In the genomic region with DNA sequence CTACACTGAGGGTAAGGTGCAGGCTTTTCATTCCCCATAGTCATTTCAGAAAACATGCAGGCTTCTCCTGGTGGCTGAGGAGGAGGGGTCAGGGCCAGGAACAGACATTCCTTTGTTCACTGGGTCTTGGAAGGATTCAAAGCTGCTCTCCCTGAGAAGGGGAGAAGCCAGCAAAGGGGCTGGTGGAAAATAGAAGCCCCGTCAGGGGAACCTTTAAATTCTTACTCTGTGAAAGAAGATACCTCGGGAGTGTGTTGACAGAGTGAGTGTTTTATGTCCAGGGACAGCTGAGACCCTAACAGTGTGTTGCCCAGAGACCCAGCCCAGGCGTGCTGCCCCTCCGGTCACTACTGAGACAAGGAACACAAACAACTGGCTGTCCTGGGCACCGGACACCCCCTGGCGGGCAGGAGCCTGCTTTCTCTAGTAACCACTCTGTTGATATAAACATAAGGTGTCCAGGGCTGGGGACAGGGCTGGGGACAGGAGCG, we compare ENCODE assay signal across 8 mouse cellular contexts. TPM values are rescaled to one million over a fixed set of nuclear protein-coding genes. Genes with fewer than 3 reads are reported as not detected.
DNase-seq lines count a peak whose midpoint lies in the region; ATAC-seq lines count a peak whose summit lies in the region.

No protein-coding gene starts in this region.

- no peak overlapping the region for H3K9ac ChIP-seq in lung, embryonic 16.5 days (ENCODE audit: low read length)
- no peak overlapping the region for H3K9ac ChIP-seq in stomach, embryonic 15.5 days

- DNase-seq in lung, postnatal 4 days = no peak
- DNase-seq in gastrocnemius, postnatal 25 days = peak; percentile 70
- peak; percentile 70 to 83 for DNase-seq in kidney, postnatal 4 days
- no peak for DNase-seq in thymus, postnatal 25 days
- no peak for DNase-seq in frontal cortex, postnatal 10 days (ENCODE audit: low spot score in 2 of 2)

- no peaks in the 10 kb centered on the region for H3K27me3 ChIP-seq in lung, embryonic 16.5 days (ENCODE audit: control insufficient read depth, insufficient read depth, low read depth, low read length)
- H3K27me3 ChIP-seq in stomach, embryonic 15.5 days (replicated peaks) = no peaks in the 10 kb centered on the region

- no peaks in the 10 kb centered on the region for H3K36me3 ChIP-seq in lung, embryonic 16.5 days (ENCODE audit: control insufficient read depth, insufficient read depth, low read length)
- H3K36me3 ChIP-seq in stomach, embryonic 15.5 days = no peaks in the 10 kb centered on the region

- ATAC-seq in lung, embryonic 16.5 days (ENCODE audit: low read depth) = peak; percentile 34
- peak; percentile 24; the same call in 1 of the 2 replicates for ATAC-seq in stomach, embryonic 15.5 days (ENCODE audit: insufficient read depth, low FRiP score, low read depth)
- no peak for ATAC-seq in frontal cortex, adult (ENCODE audit: low TSS enrichment)

- H3K27ac ChIP-seq in lung, embryonic 16.5 days (ENCODE audit: low read length) = peak overlapping the region; percentile 50
- peak overlapping the region; percentile 55 for H3K27ac ChIP-seq in stomach, embryonic 15.5 days

- no peak overlapping the region for H3K4me2 ChIP-seq in lung, embryonic 16.5 days (ENCODE audit: low read depth, low read length)
- no peak overlapping the region for H3K4me2 ChIP-seq in stomach, embryonic 15.5 days

- peaks cover 14% of the 10 kb centered on the region for H3K4me1 ChIP-seq in lung, embryonic 16.5 days (replicated peaks; ENCODE audit: control insufficient read depth, insufficient read depth, low read length)
- peaks cover 13% of the 10 kb centered on the region for H3K4me1 ChIP-seq in stomach, embryonic 15.5 days

- H3K4me3 ChIP-seq in lung, embryonic 16.5 days (ENCODE audit: low read length) = no peak overlapping the region
- no peak overlapping the region for H3K4me3 ChIP-seq in stomach, embryonic 15.5 days (replicated peaks)

- H3K9me3 ChIP-seq in lung, embryonic 16.5 days (ENCODE audit: control insufficient read depth, low read length) = no peaks in the 10 kb centered on the region
- no peaks in the 10 kb centered on the region for H3K9me3 ChIP-seq in stomach, embryonic 15.5 days

- 15% methylated on average over 7 of the region's 7 CpGs for WGBS in lung, embryonic 16.5 days
- WGBS in stomach, embryonic 15.5 days = 27% methylated on average over 7 of the region's 7 CpGs

RNA-seq across cellular contexts. Expression of gene Apobec2, which starts 4.7 kb away (rescaled TPM):
- 9.9 and 10.5 TPM in 2 replicates for polyA plus RNA-seq in lung, embryonic 16.5 days (2015; fragmentation: Nextera tagmentation; extraction: Ambion mirVana)
- 100 to 1,000 TPM; 500 to 744 TPM for total RNA-seq in gastrocnemius, postnatal 25 days (2021)
- 4.4 and 5.2 TPM in 2 replicates for polyA plus RNA-seq in stomach, embryonic 15.5 days (2015; fragmentation: Nextera tagmentation; extraction: Ambion mirVana)

RNA-seq across cellular contexts. Expression of gene Tspo2, which starts 13.9 kb away (rescaled TPM):
- 2.6 and 3.2 TPM in 2 replicates for polyA plus RNA-seq in lung, embryonic 16.5 days (2015; fragmentation: Nextera tagmentation; extraction: Ambion mirVana)
- total RNA-seq in gastrocnemius, postnatal 25 days (2021) = not detected
- 6.8 and 13.6 TPM in 2 replicates for polyA plus RNA-seq in stomach, embryonic 15.5 days (2015; fragmentation: Nextera tagmentation; extraction: Ambion mirVana)

RNA-seq across cellular contexts. Expression of gene Unc5cl, which starts 17.2 kb away (rescaled TPM):
- 2.7 and 3.6 TPM in 2 replicates for polyA plus RNA-seq in lung, embryonic 16.5 days (2015; fragmentation: Nextera tagmentation; extraction: Ambion mirVana)
- not detected for total RNA-seq in gastrocnemius, postnatal 25 days (2021)
- 14.3 and 16.8 TPM in 2 replicates for polyA plus RNA-seq in stomach, embryonic 15.5 days (2015; fragmentation: Nextera tagmentation; extraction: Ambion mirVana)

RNA-seq across cellular contexts. Expression of gene Oard1, which starts 27.7 kb away (rescaled TPM):
- 67.8 and 68.4 TPM in 2 replicates for polyA plus RNA-seq in lung, embryonic 16.5 days (2015; fragmentation: Nextera tagmentation; extraction: Ambion mirVana)
- total RNA-seq in gastrocnemius, postnatal 25 days (2021) = 1 to 10 TPM; 9.0 to 9.8 TPM
- polyA plus RNA-seq in stomach, embryonic 15.5 days (2015; fragmentation: Nextera tagmentation; extraction: Ambion mirVana) = 61.1 and 68.7 TPM in 2 replicates

RNA-seq across cellular contexts. Expression of gene Nfya, which starts 27.8 kb away (rescaled TPM):
- 18.1 and 19.7 TPM in 2 replicates for polyA plus RNA-seq in lung, embryonic 16.5 days (2015; fragmentation: Nextera tagmentation; extraction: Ambion mirVana)
- total RNA-seq in gastrocnemius, postnatal 25 days (2021) = 1 to 10 TPM; 6.9 TPM
- polyA plus RNA-seq in stomach, embryonic 15.5 days (2015; fragmentation: Nextera tagmentation; extraction: Ambion mirVana) = 11.4 and 12.3 TPM in 2 replicates

Comparison
In these comparisons a context has a peak if more than half of its experiments do, and no peak if none do; other contexts are left out.
1. DNase-seq: peak in gastrocnemius, postnatal 25 days (single experiment) and kidney, postnatal 4 days (2 of 2); none in lung, postnatal 4 days (0 of 2), thymus, postnatal 25 days (single experiment) and frontal cortex, postnatal 10 days (0 of 2).